Mouse (Mus musculus) brain, embryonic 14.5 days (tissue): ENCODE measurements around the gene Plk2.

Experiments
- CTCF ChIP-seq: fragments of 200-500 bp; IDR thresholded peaks from 2 replicates; pipeline ENCODE4 v1.5.1; 2012; ENCODE audit warnings: inconsistent platforms, mild to moderate bottlenecking, moderate library complexity, borderline replicate concordance; ENCODE audit not compliant: insufficient read depth, insufficient read length; ENCODE audit errors: extremely low read depth
- POLR2A ChIP-seq: fragments of 200-500 bp; IDR thresholded peaks from 2 replicates; pipeline ENCODE4 v1.6.1; 2012; ENCODE audit warnings: mild to moderate bottlenecking, inconsistent platforms, borderline replicate concordance; ENCODE audit not compliant: poor library complexity, insufficient read depth, insufficient read length, severe bottlenecking; ENCODE audit errors: extremely low read depth

DNA sequence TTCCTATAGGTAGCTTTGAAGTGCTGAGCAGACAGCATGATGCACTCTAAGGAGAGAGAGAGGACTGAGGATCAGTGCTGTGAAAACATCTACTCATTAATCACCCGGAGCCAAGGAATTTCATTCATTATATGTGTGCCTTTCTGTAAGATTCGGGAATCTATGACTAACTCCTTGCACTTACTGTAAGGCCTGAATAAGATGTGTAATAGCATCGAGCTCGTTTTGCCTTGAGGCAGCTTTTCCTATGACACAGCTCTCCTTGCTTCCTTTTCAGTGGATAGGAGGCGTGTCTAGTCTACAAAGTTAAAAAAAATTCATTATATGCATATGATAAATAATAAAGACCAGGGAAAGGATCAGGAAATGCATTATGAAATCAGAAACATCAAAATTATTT is 24.8 kb downstream of the Plk2 start:
- TF ChIP-seq CTCF (no peak), POLR2A (no peak)
